Mouse (Mus musculus): ENCODE measurements around the gene Mpc1.
"Not testable (repeated sequence)": the region's sequence is repeated elsewhere in the genome, so short reads cannot be mapped to it uniquely, and the experiment has no call there.

Gene Mpc1

GRCm38 (mm10) chr17:8328511-8329174, 45.9 kb downstream of the Mpc1 start:
- peak in 1 of 2 experiments; percentile 24 for DNase-seq (ENCODE audit: low spot score in 2 of 2)

DNA sequence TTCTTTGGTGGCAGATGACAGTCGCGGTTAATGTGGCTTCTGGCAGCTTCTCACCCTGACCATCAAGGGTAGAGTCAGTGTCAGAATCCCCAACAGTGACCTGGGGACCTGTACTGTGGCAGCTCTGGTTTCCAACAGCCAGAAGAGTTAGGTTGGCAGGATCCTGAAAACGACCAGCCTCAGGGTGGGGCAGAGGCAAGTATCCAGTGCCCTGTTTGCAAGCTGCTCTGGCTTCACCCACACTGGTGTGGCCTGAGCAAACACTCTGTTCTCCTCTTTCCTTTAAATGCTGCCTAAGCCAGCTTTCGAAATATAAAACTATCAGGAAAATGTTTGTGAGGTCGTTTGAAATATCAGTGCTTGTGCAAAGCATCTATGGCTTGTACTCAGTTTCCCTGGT, 47.9 kb downstream of the Mpc1 start:
- DNase-seq (ENCODE audit: low spot score in 2 of 2) = no peak

DNA sequence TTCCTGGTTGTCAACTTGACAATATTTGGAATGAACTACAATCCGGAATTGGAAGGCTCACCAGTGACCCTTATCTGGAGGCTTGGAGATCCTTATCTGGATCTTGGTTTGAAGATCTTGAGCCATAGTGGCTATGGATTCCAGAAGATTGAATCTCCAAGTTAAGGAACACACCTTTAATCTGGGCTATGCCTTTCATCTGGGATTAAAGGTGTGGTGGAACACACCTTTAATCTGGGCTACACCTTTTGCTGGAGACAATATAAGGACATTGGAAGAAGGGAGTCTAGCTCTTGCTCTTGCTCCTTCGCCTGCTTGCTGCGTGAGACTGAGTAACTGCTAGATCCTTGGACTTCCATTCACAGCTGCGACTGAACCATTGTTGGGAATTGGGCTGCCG, 54.5 kb downstream of the Mpc1 start, which contains the start of gene Prr18:
Gene Prr18, plus strand, starts transcription at position 301 of the 400 bp plus-strand sequence.
- not testable (repeated sequence) for DNase-seq (ENCODE audit: low spot score in 2 of 2)

- DNase-seq (ENCODE audit: low spot score in 2 of 2) = no peak
Observed at GRCm38 (mm10) chr17:8339666-8340374, 57.1 kb downstream of the Mpc1 start.

DNA sequence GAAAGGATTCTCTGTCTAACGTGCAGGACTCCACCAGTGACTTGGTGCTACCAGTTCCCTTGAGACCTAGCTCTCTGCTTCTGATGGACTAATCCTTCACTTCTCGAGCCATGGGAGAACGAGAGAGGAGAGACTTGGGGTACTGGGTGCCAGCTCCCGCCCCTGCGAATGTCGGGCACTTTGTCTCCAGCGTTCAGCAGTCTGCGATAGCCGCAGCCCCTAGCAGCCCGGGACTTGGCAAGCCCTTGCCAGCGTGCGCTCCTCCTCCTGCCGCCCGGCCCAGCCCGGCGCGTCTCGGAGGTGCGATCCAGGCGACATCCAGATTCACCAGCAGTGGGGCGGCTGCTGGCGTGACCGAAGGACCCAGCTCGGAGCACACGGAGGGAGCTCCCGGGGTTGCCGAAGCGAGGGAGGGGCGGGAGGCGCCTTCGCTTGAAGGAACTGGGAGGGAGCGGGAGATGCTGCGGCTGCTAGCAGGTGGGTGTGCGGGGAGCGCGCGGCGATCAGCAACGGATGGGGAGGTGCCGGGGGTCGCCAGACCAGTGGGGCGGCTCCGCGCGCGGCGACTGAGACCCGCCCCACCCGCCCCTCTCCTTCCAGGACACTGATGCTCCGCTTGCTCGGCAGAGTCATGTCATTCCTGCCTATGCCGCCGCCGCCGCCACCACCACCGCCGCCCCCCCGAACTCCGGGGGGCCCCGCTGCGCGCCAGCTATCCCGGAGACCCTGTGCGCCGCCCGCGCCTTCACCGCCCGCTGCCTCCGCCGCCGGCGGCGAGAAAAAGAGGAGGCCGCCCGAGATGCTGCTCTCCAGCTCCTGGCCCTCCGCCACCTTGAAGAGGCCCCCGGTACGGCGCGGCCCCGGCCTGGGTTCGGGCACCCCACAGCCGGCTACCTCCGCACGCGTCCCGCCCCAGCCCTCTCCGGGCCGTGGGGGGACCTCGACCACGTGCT, 58.0 kb downstream of the Mpc1 start:
- peak in 1 of 2 experiments; percentile 15 for DNase-seq (ENCODE audit: low spot score in 2 of 2)

DNA sequence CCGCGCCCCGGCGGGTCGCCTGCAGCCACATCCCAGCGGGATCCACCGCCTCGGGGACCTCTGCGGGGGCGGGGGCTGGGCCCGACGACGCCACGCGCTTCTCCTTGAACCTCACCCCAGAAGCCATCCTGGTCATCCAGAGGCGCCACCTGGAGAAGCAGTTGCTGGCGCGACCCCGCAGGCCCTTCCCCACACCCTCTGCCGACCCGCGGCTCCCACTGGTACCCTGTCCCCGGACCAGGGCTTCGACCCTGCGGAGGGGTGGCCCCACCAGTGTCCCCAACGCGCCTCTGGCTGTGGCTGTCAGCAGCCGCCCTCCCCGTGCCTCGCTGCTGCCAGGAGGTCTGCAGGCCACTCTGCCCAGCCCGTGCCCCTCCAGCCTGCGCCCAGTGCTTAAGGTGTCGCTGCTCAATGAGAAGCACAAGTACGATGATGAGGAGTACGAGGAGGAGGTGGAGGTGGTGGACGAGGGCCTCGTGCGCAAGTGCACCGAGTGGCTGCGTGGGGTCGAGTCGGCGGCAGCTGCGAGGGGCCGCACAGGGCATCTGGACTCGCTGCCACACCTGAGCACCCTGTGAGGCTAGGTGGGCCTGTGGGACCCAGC, 58.8 kb downstream of the Mpc1 start:
- no peak for DNase-seq (ENCODE audit: low spot score in 2 of 2)

DNA sequence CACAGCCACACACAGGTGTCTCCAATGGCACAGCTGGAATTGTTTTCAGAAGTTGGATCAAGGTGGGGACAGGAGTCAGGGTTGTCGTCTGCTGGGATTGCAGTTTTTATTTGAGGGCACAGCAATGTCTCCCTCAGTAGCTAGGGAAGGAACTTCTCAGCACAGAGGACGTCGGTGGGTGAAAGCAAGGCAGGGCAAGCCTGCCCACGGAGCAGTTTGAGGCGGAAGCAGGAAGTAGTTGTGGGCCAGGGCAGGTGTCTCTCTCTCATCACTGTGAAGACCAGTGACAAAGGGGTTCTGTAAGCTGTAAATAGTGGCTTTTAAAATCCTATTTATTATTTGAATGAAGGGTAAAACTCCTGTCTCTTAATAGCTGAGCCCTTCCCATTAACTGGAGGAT, 60.0 kb downstream of the Mpc1 start:
- DNase-seq (ENCODE audit: low spot score in 2 of 2) = peak in 1 of 2 experiments; percentile 29

GRCm38 (mm10) chr17:8343416-8343815, 60.7 kb downstream of the Mpc1 start:
- DNase-seq (ENCODE audit: low spot score in 2 of 2) = no peak

All from thymus, postnatal 10 days (tissue).